Mouse (Mus musculus): ENCODE measurements around the gene Gm14569. TPM values are rescaled to one million over a fixed set of nuclear protein-coding genes. Genes with fewer than 3 reads are reported as not detected.

The Gm14569 gene
- polyA plus RNA-seq, 1 experiment = 2.0 TPM

- no peak overlapping the region for H3K4me3 ChIP-seq (replicated peaks; ENCODE audit: insufficient read depth, low read depth, low read length)
- TF ChIP-seq CTCF (IDR thresholded peaks at IDR 0.05; ENCODE audit: borderline replicate concordance, insufficient read depth, low read depth, low read length) (no peak), POLR2A (IDR thresholded peaks at IDR 0.05; ENCODE audit: borderline replicate concordance, insufficient read depth, low read length) (no peak)
- DNase-seq = no peak
- 28% methylated on average over 3 of the region's 3 CpGs for WGBS
- H3K27ac ChIP-seq (ENCODE audit: insufficient read depth, low read length) = no peak overlapping the region
- no peaks in the 10 kb centered on the region for H3K27me3 ChIP-seq (ENCODE audit: control insufficient read depth, insufficient read depth, low read length)
- no peaks in the 10 kb centered on the region for H3K4me1 ChIP-seq (ENCODE audit: control insufficient read depth, insufficient read depth, low read length)
Measured at GRCm38 (mm10) chrX:36489506-36489905, 2.1 kb downstream of the Gm14569 start.

- TF ChIP-seq POLR2A (IDR thresholded peaks at IDR 0.05; ENCODE audit: borderline replicate concordance, insufficient read depth, low read length) (no peak), CTCF (IDR thresholded peaks at IDR 0.05; ENCODE audit: borderline replicate concordance, insufficient read depth, low read depth, low read length) (peak; percentile 21; the same call in 1 of the 2 replicates)
- 41% methylated on average over 7 of the region's 7 CpGs for WGBS
- H3K4me3 ChIP-seq (replicated peaks; ENCODE audit: insufficient read depth, low read depth, low read length) = no peak overlapping the region
- no peak overlapping the region for H3K27ac ChIP-seq (ENCODE audit: insufficient read depth, low read length)
- no peaks in the 10 kb centered on the region for H3K27me3 ChIP-seq (ENCODE audit: control insufficient read depth, insufficient read depth, low read length)
- no peak for DNase-seq
- no peaks in the 10 kb centered on the region for H3K4me1 ChIP-seq (ENCODE audit: control insufficient read depth, insufficient read depth, low read length)
Measured at GRCm38 (mm10) chrX:36487996-36488395, 3.6 kb downstream of the Gm14569 start.

GRCm38 (mm10) chrX:36474873-36475272 lies 16.8 kb downstream of the Gm14569 start:
- no peak for DNase-seq
- Histone ChIP-seq H3K4me3 (replicated peaks; ENCODE audit: insufficient read depth, low read depth, low read length) (no peak overlapping the region), H3K27ac (ENCODE audit: insufficient read depth, low read length) (no peak overlapping the region), H3K4me1 (ENCODE audit: control insufficient read depth, insufficient read depth, low read length) (no peaks in the 10 kb centered on the region), H3K27me3 (ENCODE audit: control insufficient read depth, insufficient read depth, low read length) (no peaks in the 10 kb centered on the region)
- TF ChIP-seq POLR2A (IDR thresholded peaks at IDR 0.05; ENCODE audit: borderline replicate concordance, insufficient read depth, low read length) (no peak), CTCF (IDR thresholded peaks at IDR 0.05; ENCODE audit: borderline replicate concordance, insufficient read depth, low read depth, low read length) (no peak)
- 80% methylated on average over 3 of the region's 3 CpGs for WGBS

GRCm38 (mm10) chrX:36474103-36474751 lies 17.4 kb downstream of the Gm14569 start:
- H3K4me3 ChIP-seq (replicated peaks; ENCODE audit: insufficient read depth, low read depth, low read length) = no peak overlapping the region

GRCm38 (mm10) chrX:36456031-36456430 lies 35.6 kb downstream of the Gm14569 start:
- WGBS = 24% methylated on average over 1 of the region's 1 CpGs
- TF ChIP-seq POLR2A (IDR thresholded peaks at IDR 0.05; ENCODE audit: borderline replicate concordance, insufficient read depth, low read length) (no peak), CTCF (IDR thresholded peaks at IDR 0.05; ENCODE audit: borderline replicate concordance, insufficient read depth, low read depth, low read length) (no peak)
- Histone ChIP-seq H3K27ac (ENCODE audit: insufficient read depth, low read length) (no peak overlapping the region), H3K27me3 (ENCODE audit: control insufficient read depth, insufficient read depth, low read length) (no peaks in the 10 kb centered on the region), H3K4me1 (ENCODE audit: control insufficient read depth, insufficient read depth, low read length) (no peaks in the 10 kb centered on the region), H3K4me3 (replicated peaks; ENCODE audit: insufficient read depth, low read depth, low read length) (no peak overlapping the region)
- peak in 1 of 2 experiments; percentile 12 for DNase-seq

More at GRCm38 (mm10) chrX:36474103-36474751, 17.4 kb downstream of the Gm14569 start:
- DNase-seq = no peak
- 55% methylated on average over 6 of the region's 6 CpGs for WGBS
- Histone ChIP-seq H3K27me3 (ENCODE audit: control insufficient read depth, insufficient read depth, low read length) (no peaks in the 10 kb centered on the region), H3K4me1 (ENCODE audit: control insufficient read depth, insufficient read depth, low read length) (no peaks in the 10 kb centered on the region), H3K27ac (ENCODE audit: insufficient read depth, low read length) (no peak overlapping the region)
- TF ChIP-seq CTCF (IDR thresholded peaks at IDR 0.05; ENCODE audit: borderline replicate concordance, insufficient read depth, low read depth, low read length) (no peak), POLR2A (IDR thresholded peaks at IDR 0.05; ENCODE audit: borderline replicate concordance, insufficient read depth, low read length) (no peak)

GRCm38 (mm10) chrX:36437932-36438331 lies 53.7 kb downstream of the Gm14569 start:
- no peaks in the 10 kb centered on the region for H3K4me1 ChIP-seq (ENCODE audit: control insufficient read depth, insufficient read depth, low read length)
- TF ChIP-seq CTCF (IDR thresholded peaks at IDR 0.05; ENCODE audit: borderline replicate concordance, insufficient read depth, low read depth, low read length) (no peak), POLR2A (IDR thresholded peaks at IDR 0.05; ENCODE audit: borderline replicate concordance, insufficient read depth, low read length) (no peak)
- DNase-seq = no peak
- H3K27me3 ChIP-seq (ENCODE audit: control insufficient read depth, insufficient read depth, low read length) = no peaks in the 10 kb centered on the region
- 100% methylated on average over 1 of the region's 1 CpGs for WGBS
- H3K4me3 ChIP-seq (replicated peaks; ENCODE audit: insufficient read depth, low read depth, low read length) = no peak overlapping the region
- H3K27ac ChIP-seq (ENCODE audit: insufficient read depth, low read length) = no peak overlapping the region

GRCm38 (mm10) chrX:36434993-36435392 lies 56.6 kb downstream of the Gm14569 start:
- Histone ChIP-seq H3K27ac (ENCODE audit: insufficient read depth, low read length) (no peak overlapping the region), H3K4me1 (ENCODE audit: control insufficient read depth, insufficient read depth, low read length) (no peaks in the 10 kb centered on the region), H3K4me3 (replicated peaks; ENCODE audit: insufficient read depth, low read depth, low read length) (no peak overlapping the region), H3K27me3 (ENCODE audit: control insufficient read depth, insufficient read depth, low read length) (no peaks in the 10 kb centered on the region)
- no peak for TF ChIP-seq CTCF (IDR thresholded peaks at IDR 0.05; ENCODE audit: borderline replicate concordance, insufficient read depth, low read depth, low read length)
- no peak for TF ChIP-seq POLR2A (IDR thresholded peaks at IDR 0.05; ENCODE audit: borderline replicate concordance, insufficient read depth, low read length)
- WGBS = 42% methylated on average over 6 of the region's 6 CpGs
- DNase-seq = no peak

GRCm38 (mm10) chrX:36419153-36419552 lies 72.5 kb downstream of the Gm14569 start:
- Histone ChIP-seq H3K4me3 (replicated peaks; ENCODE audit: insufficient read depth, low read depth, low read length) (no peak overlapping the region), H3K4me1 (ENCODE audit: control insufficient read depth, insufficient read depth, low read length) (no peaks in the 10 kb centered on the region), H3K27ac (ENCODE audit: insufficient read depth, low read length) (no peak overlapping the region), H3K27me3 (ENCODE audit: control insufficient read depth, insufficient read depth, low read length) (no peaks in the 10 kb centered on the region)
- TF ChIP-seq CTCF (IDR thresholded peaks at IDR 0.05; ENCODE audit: borderline replicate concordance, insufficient read depth, low read depth, low read length) = no peak
- TF ChIP-seq POLR2A (IDR thresholded peaks at IDR 0.05; ENCODE audit: borderline replicate concordance, insufficient read depth, low read length) = no peak
- 15% methylated on average over 3 of the region's 3 CpGs for WGBS
- DNase-seq = peak in 1 of 2 experiments; percentile 4

Measured in cerebellum, adult 2 months (tissue).